Mouse (Mus musculus) embryonic fibroblast, embryonic 13.5 days (primary cell): Measurements from ENCODE around the gene Shbg. TPM values are rescaled to one million over a fixed set of nuclear protein-coding genes. Genes with fewer than 3 reads are reported as not detected.

Experiments used
- H3K27ac ChIP-seq: 2 replicates; pipeline ENCODE4 v1.5.1; 2012; ENCODE audit warnings: low read length, control low read depth, inconsistent platforms; ENCODE audit not compliant: insufficient read depth
- H3K4me1 ChIP-seq: 2 replicates; pipeline ENCODE4 v1.6.1; 2011; ENCODE audit warnings: low read length; ENCODE audit not compliant: control insufficient read depth, insufficient read depth
- H3K4me3 ChIP-seq: 2 replicates; pipeline ENCODE4 v1.5.1; 2011; ENCODE audit warnings: mild to moderate bottlenecking, control low read depth, low read length; ENCODE audit not compliant: insufficient read depth
- CTCF ChIP-seq: IDR thresholded peaks from 2 replicates; pipeline ENCODE4 v1.5.1; 2011; ENCODE audit warnings: mild to moderate bottlenecking, control low read depth, low read length, moderate library complexity, borderline replicate concordance; ENCODE audit not compliant: insufficient read depth
- POLR2A ChIP-seq: IDR thresholded peaks from 2 replicates; pipeline ENCODE4 v1.6.1; 2011; ENCODE audit warnings: low read depth, mild to moderate bottlenecking, control low read depth, low read length, moderate library complexity
- polyA plus RNA-seq: library from polyadenylated mRNA; stranded (reverse); fragments of >200 nt; gene quantifications from 2 replicates; pipeline ENCODE4 v1.2.4, GENCODE M21; 2011; ENCODE audit warnings: low read depth; ENCODE audit not compliant: missing spikeins, insufficient read length

The Shbg gene
- not detected in 2 replicates for polyA plus RNA-seq

DNA sequence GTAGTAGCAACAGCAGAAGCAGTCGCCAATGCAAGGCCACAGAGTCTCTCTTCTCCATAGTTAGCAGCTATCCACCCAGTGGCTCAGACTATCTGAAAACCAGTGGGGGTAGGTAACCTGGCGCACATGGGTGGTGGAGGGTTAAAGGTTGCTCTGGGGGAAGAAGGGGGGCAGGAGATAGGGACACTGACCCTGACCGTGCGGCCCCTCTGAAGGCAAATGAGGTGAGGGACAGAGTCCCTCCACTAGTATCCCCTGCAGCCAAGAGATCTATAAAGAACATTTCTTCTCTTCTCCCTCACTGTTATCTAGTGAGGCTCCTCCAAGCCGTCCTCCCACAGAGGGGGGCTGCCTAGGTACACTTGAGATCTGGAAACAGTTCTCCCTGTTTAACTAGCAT lies at the start of gene Shbg:
Gene Shbg, minus strand, starts transcription at position 101 of the 400 bp plus-strand sequence.
- H3K4me1 ChIP-seq: peaks cover 2% of the 10 kb centered on the region; the same call in 1 of the 2 replicates
- H3K4me3 ChIP-seq: no peak within 1 kb of the TSS
- H3K27ac ChIP-seq: no peak within 1 kb of the TSS
- TF ChIP-seq CTCF (no peak), POLR2A (no peak)

DNA sequence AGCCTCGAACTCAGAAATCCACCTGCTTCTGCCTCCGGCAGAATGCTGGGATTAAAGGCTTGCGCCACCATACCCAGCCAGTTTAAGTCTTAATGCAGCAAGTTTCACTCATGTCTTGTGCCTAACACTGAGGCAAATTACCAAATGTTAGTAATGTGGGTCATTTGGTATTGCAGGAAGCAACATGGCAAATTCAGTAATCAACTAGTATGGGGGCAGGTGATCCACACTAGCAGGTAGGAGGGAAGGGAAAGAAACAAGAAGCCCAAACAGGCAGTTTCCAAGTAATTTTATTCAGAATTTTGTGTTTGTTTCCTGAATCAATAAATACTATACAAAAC lies 48.9 kb upstream of the Shbg start:
- TF ChIP-seq POLR2A (no peak), CTCF (no peak)
- Histone ChIP-seq H3K27ac (no peak overlapping the region), H3K4me1 (0 out of 2 replicates have a peak, but pooled peaks cover 2% of the 10 kb centered on the region), H3K4me3 (no peak overlapping the region)

DNA sequence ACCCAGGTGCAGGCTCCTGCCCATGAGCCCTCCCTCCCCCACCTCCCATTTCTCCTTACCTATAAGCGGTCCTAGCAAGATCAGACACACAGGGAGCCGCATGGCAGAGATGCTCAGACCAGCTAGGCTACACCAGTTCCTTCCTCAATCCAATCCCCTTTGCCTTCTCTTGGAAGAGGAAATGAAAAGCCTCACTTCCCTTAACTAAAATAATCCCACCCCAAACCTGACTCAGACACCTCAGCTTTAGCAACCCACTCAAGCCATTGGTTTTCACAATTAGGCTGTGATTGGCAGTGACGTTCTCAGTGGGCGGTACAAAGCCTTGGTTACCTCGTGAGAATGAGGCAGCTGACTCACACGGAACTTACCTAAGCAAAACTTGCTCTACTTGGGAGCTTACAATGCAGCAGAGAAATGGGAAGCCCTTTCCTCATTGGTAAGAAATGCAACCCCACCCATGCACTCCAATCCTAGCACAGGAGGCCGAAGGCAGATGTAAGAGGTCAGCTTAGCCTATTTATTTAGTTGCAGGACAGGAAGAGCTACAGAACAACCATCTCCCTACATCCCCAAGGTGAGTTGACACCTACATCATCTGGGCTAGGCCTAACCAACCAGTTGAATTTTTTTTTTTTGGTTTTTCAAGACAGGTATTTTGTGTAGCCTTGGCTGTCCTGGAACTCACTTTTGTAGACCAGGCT lies 48.4 kb upstream of the Shbg start, which contains the start of gene Cd68:
Gene Cd68, minus strand, starts transcription at position 193 of the 704 bp plus-strand sequence.
- TF ChIP-seq POLR2A (peak; percentile 49), CTCF (no peak)
- Histone ChIP-seq H3K4me1 (0 out of 2 replicates have a peak, but pooled peaks cover 2% of the 10 kb centered on the region), H3K4me3 (no peak within 1 kb of the TSS), H3K27ac (no peak within 1 kb of the TSS)

- Histone ChIP-seq H3K4me1 (0 out of 2 replicates have a peak, but pooled peaks cover 2% of the 10 kb centered on the region), H3K4me3 (no peak overlapping the region), H3K27ac (no peak overlapping the region)
- no peak for TF ChIP-seq CTCF
- TF ChIP-seq POLR2A: peak; percentile 24; the same call in 1 of the 2 replicates
Measured at GRCm38 (mm10) chr11:69665457-69665960, 47.8 kb upstream of the Shbg start.

GRCm38 (mm10) chr11:69664841-69665240 lies 47.1 kb upstream of the Shbg start:
- Histone ChIP-seq H3K4me1 (0 out of 2 replicates have a peak, but pooled peaks cover 2% of the 10 kb centered on the region), H3K4me3 (no peak overlapping the region), H3K27ac (no peak overlapping the region)
- TF ChIP-seq CTCF (no peak), POLR2A (no peak; the same call in 1 of the 2 replicates)

DNA sequence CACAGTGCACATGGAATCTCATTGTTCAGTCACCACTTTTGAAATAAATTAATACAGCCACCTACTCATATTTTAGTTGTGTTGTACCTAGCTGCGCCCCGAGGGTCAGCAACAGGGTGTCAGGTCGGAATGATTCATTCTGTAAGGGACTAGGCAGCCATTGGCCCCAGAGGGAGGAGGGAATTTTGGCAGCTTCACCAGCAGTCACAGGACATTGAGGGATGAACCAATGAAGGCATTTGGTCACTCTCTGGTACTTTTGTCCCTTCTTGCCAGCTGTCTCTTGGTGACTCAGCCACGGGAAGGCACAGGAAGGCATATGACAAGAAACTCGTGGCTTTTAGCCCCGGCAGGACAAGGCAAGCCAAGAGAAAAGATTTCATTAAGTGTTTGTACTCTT lies 46.1 kb upstream of the Shbg start:
- no peak overlapping the region for H3K4me3 ChIP-seq
- 0 out of 2 replicates have a peak, but pooled peaks cover 2% of the 10 kb centered on the region for H3K4me1 ChIP-seq
- TF ChIP-seq CTCF (no peak), POLR2A (no peak)
- H3K27ac ChIP-seq: 0 out of 2 replicates have a peak overlapping the region, but pooled peaks have one; percentile 63

DNA sequence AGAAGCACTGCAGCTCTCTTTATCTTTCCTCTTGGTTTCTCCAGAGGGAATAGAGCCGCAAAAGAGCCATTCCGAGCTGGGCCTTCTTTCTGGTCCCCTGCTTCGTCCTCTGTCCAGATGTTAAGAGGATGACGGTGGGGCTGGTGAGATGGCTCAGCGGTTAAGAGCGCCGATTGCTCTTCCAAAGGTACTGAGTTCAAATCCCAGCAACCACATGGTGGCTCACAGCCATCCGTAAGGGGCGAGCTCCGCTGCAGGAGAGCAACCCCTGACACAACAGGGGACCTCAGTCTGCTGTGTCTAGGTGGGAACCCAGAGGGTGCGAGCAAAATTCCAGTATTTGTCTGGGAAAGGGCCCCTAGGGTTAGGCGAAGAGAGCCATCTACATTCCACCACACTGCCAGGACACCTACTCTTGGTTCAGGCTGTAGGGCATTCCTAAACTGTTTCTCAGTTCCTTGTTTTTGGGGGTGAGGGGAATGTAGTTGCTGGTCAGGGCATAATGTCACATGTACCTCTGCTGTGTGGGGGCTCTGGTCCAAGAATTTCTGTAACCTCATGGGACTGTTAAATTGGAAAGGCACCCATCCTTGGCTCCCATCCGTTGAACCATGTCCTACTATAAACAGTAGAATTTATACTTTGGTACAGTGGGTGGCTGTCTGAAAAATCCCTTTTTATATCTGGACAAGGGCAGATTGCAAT lies 45.4 kb upstream of the Shbg start:
- no peak for TF ChIP-seq CTCF
- no peak for TF ChIP-seq POLR2A
- Histone ChIP-seq H3K4me1 (0 out of 2 replicates have a peak, but pooled peaks cover 2% of the 10 kb centered on the region), H3K4me3 (peak overlapping the region; percentile 20), H3K27ac (peak overlapping the region; percentile 63)

- TF ChIP-seq CTCF (no peak), POLR2A (peak; percentile 64)
- peak within 1 kb of the TSS; percentile 62 for H3K4me3 ChIP-seq
Measured at GRCm38 (mm10) chr11:69662213-69662966, 44.7 kb upstream of the Shbg start, which contains the start of gene Mpdu1. Mpdu1 (minus strand) TSS chr11:69662642.

More at GRCm38 (mm10) chr11:69662213-69662966, 44.7 kb upstream of the Shbg start, which contains the start of gene Mpdu1:
- Histone ChIP-seq H3K4me1 (0 out of 2 replicates have a peak, but pooled peaks cover 2% of the 10 kb centered on the region), H3K27ac (peak within 1 kb of the TSS; percentile 94)
